18 mouse cellular contexts compared by ENCODE assay signal in genomic region chr5:124851572-124851971, GRCm38 (mm10). TPM values are rescaled to one million over a fixed set of nuclear protein-coding genes. Genes with fewer than 3 reads are reported as not detected.
A peak's percentile ranks its signal among the peaks of the same experiment; 100 is the strongest.
DNase-seq lines count a peak whose midpoint lies in the region; ATAC-seq and TF ChIP-seq lines count a peak whose summit lies in the region.
"Had no signal": no experiment of that assay in that cellular context is flagged by ENCODE, and none has a peak within 500 bp of the region (broad histone marks: within the 10 kb centered on the region; RNA-seq: fewer than 3 reads in every experiment).

No protein-coding gene starts in this region.

- no peaks in the 10 kb centered on the region for H3K36me3 ChIP-seq in lung, embryonic 16.5 days (ENCODE audit: control insufficient read depth, insufficient read depth, low read length)
- H3K36me3 ChIP-seq in neural tube, embryonic 15.5 days, result no peaks in the 10 kb centered on the region
- H3K36me3 ChIP-seq: kidney, embryonic 15.5 days; limb, embryonic 13.5 days; liver, embryonic 15.5 days; neural tube, embryonic 13.5 days had no signal

- TF ChIP-seq POLR2A in lung, adult 2 months (IDR thresholded peaks at IDR 0.05; ENCODE audit: borderline replicate concordance, extremely low read depth, low read depth, low read length), result no peak

- H3K4me3 ChIP-seq in lung, embryonic 16.5 days (ENCODE audit: low read length), result no peak overlapping the region
- no peak overlapping the region for H3K4me3 ChIP-seq in lung, adult 2 months (replicated peaks; ENCODE audit: extremely low read depth, low read depth, low read length)
- H3K4me3 ChIP-seq in neural tube, embryonic 15.5 days (replicated peaks), result no peak overlapping the region
- H3K4me3 ChIP-seq: erythroblast, embryonic 14.5 days; heart, adult 2 months; kidney, embryonic 15.5 days; layer of hippocampus, adult 2 months; limb, embryonic 13.5 days; liver, embryonic 15.5 days; neural tube, embryonic 13.5 days had no signal

- no peak overlapping the region; the same call in 1 of the 2 replicates for H3K27ac ChIP-seq in lung, embryonic 16.5 days (ENCODE audit: low read length)
- H3K27ac ChIP-seq in neural tube, embryonic 15.5 days (replicated peaks), result no peak overlapping the region
- H3K27ac ChIP-seq: heart, adult 2 months; kidney, embryonic 15.5 days; layer of hippocampus, adult 2 months; limb, embryonic 13.5 days; liver, embryonic 15.5 days; neural tube, embryonic 13.5 days had no signal

- H3K27me3 ChIP-seq in lung, embryonic 16.5 days (ENCODE audit: control insufficient read depth, insufficient read depth, low read depth, low read length), result no peaks in the 10 kb centered on the region
- no peaks in the 10 kb centered on the region for H3K27me3 ChIP-seq in neural tube, embryonic 15.5 days (replicated peaks)
- H3K27me3 ChIP-seq: kidney, embryonic 15.5 days; limb, embryonic 13.5 days; neural tube, embryonic 13.5 days had no signal

- H3K4me2 ChIP-seq in lung, embryonic 16.5 days (ENCODE audit: low read depth, low read length), result no peak overlapping the region
- no peak overlapping the region for H3K4me2 ChIP-seq in neural tube, embryonic 15.5 days
- H3K4me2 ChIP-seq: kidney, embryonic 15.5 days; limb, embryonic 13.5 days; liver, embryonic 15.5 days; neural tube, embryonic 13.5 days had no signal

- peak; percentile 62 for ATAC-seq in lung, embryonic 16.5 days (ENCODE audit: low read depth)
- no peak for ATAC-seq in neural tube, embryonic 15.5 days (ENCODE audit: low FRiP score)
- ATAC-seq: forebrain, embryonic 16.5 days had no signal

- peak; percentile 81 for DNase-seq in heart, adult 11 months
- DNase-seq in heart, adult 9 months (ENCODE audit: low spot score in 2 of 2), result no peak
- DNase-seq in lung, adult 2 months, result no peak
- DNase-seq in cerebellum, postnatal 25 days, result peak; percentile 57 to 64
- DNase-seq in adrenal gland, postnatal 10 days, result no peak
- DNase-seq: heart, adult 2 months; thymus, adult 2 months had no signal

- TF ChIP-seq CTCF in lung, adult 2 months (IDR thresholded peaks at IDR 0.05; ENCODE audit: insufficient read depth, low read length), result no peak

- 29% methylated on average over 4 of the region's 4 CpGs for WGBS in lung, embryonic 16.5 days
- 56% methylated on average over 4 of the region's 4 CpGs for WGBS in lung, adult 2 months
- 50% methylated on average over 4 of the region's 4 CpGs for WGBS in neural tube, embryonic 15.5 days

- H3K4me1 ChIP-seq in lung, embryonic 16.5 days (replicated peaks; ENCODE audit: control insufficient read depth, insufficient read depth, low read length), result peaks cover 13% of the 10 kb centered on the region
- H3K4me1 ChIP-seq in lung, adult 2 months (ENCODE audit: control insufficient read depth, insufficient read depth, low read length), result no peaks in the 10 kb centered on the region
- H3K4me1 ChIP-seq in neural tube, embryonic 15.5 days, result peaks cover 7% of the 10 kb centered on the region; the same call in 1 of the 2 replicates
- H3K4me1 ChIP-seq: liver, embryonic 15.5 days had no signal

- H3K9me3 ChIP-seq in lung, embryonic 16.5 days (ENCODE audit: control insufficient read depth, low read length), result no peaks in the 10 kb centered on the region
- no peaks in the 10 kb centered on the region for H3K9me3 ChIP-seq in neural tube, embryonic 15.5 days (replicated peaks)
- H3K9me3 ChIP-seq: kidney, embryonic 15.5 days; limb, embryonic 13.5 days; liver, embryonic 15.5 days; neural tube, embryonic 13.5 days had no signal

- no peak overlapping the region for H3K9ac ChIP-seq in lung, embryonic 16.5 days (ENCODE audit: low read length)
- no peak overlapping the region for H3K9ac ChIP-seq in neural tube, embryonic 15.5 days (replicated peaks)
- H3K9ac ChIP-seq: kidney, embryonic 15.5 days; limb, embryonic 13.5 days; liver, embryonic 15.5 days; neural tube, embryonic 13.5 days had no signal

RNA-seq across cellular contexts. Expression of gene Ccdc92, which starts 10.7 kb away (rescaled TPM):
- polyA plus RNA-seq in lung, embryonic 16.5 days (2015; fragmentation: Nextera tagmentation; extraction: Ambion mirVana), result 9.9 and 11.7 TPM in 2 replicates
- polyA plus RNA-seq in lung, adult 2 months (2012; rRNA removed), result 21.5 and 21.9 TPM in 2 replicates
- total RNA-seq in adrenal gland, postnatal 10 days (2021), result 1 to 10 TPM; 4.3 to 6.1 TPM
- polyA plus RNA-seq in neural tube, embryonic 15.5 days (2015; fragmentation: Nextera tagmentation; extraction: Ambion mirVana), result 50.3 and 55.9 TPM in 2 replicates
- total RNA-seq: common myeloid progenitor, adult 5-6 weeks; hematopoietic stem cell, adult 5-6 weeks had no signal

RNA-seq across cellular contexts. Expression of gene Zfp664, which starts 10.9 kb away (rescaled TPM):
- 91.1 and 92.9 TPM in 2 replicates for polyA plus RNA-seq in lung, embryonic 16.5 days (2015; fragmentation: Nextera tagmentation; extraction: Ambion mirVana)
- 26.6 and 27.7 TPM in 2 replicates for polyA plus RNA-seq in lung, adult 2 months (2012; rRNA removed)
- total RNA-seq in adrenal gland, postnatal 10 days (2021), result 10 to 100 TPM; 48.5 to 58.8 TPM
- polyA plus RNA-seq in neural tube, embryonic 15.5 days (2015; fragmentation: Nextera tagmentation; extraction: Ambion mirVana), result 83.9 and 96.8 TPM in 2 replicates

Comparison
In these comparisons a context has a peak if more than half of its experiments do, and no peak if none do; other contexts are left out.
1. DNase-seq: peak in heart, adult 11 months (single experiment) and cerebellum, postnatal 25 days (2 of 2); none in heart, adult 9 months (0 of 2), lung, adult 2 months (single experiment) and adrenal gland, postnatal 10 days (single experiment).